Comparison of ENCODE assay signal across 35 mouse cellular contexts in genomic region chr1:84552005-84552404, GRCm38 (mm10).
"Had no signal": no experiment of that assay in that cellular context is flagged by ENCODE, and none has a peak within 500 bp of the region (broad histone marks: within the 10 kb centered on the region; RNA-seq: fewer than 3 reads in every experiment).

No protein-coding gene starts in this region.

- H3K9ac ChIP-seq: heart, embryonic 12.5 days; heart, embryonic 13.5 days; heart, embryonic 15.5 days; hindbrain, embryonic 12.5 days; hindbrain, embryonic 13.5 days; hindbrain, embryonic 14.5 days; hindbrain, embryonic 15.5 days; intestine, embryonic 15.5 days; kidney, embryonic 15.5 days had no signal

- H3K4me2 ChIP-seq: heart, embryonic 11.5 days; heart, embryonic 12.5 days; heart, embryonic 13.5 days; heart, embryonic 15.5 days; hindbrain, embryonic 12.5 days; hindbrain, embryonic 13.5 days; hindbrain, embryonic 14.5 days; hindbrain, embryonic 15.5 days; intestine, embryonic 15.5 days; kidney, embryonic 15.5 days had no signal

- ATAC-seq: hindbrain, embryonic 16.5 days; hindbrain, postnatal 0 days; inflammation-experienced regulatory T-cells, adult 6 months; intestine, embryonic 15.5 days; intestine, embryonic 16.5 days; intestine, postnatal 0 days had no signal

- H3K4me3 ChIP-seq: heart, embryonic 12.5 days; heart, embryonic 13.5 days; heart, embryonic 15.5 days; hindbrain, embryonic 10.5 days; hindbrain, embryonic 12.5 days; hindbrain, embryonic 13.5 days; hindbrain, embryonic 15.5 days; intestine, embryonic 15.5 days; kidney, embryonic 15.5 days; layer of hippocampus, adult 2 months; left cerebral cortex, adult 2 months had no signal

- H3K27me3 ChIP-seq: heart, embryonic 12.5 days; heart, embryonic 13.5 days; heart, embryonic 15.5 days; hindbrain, embryonic 12.5 days; hindbrain, embryonic 13.5 days; hindbrain, embryonic 15.5 days; intestine, embryonic 15.5 days; kidney, embryonic 15.5 days had no signal

- H3K9me3 ChIP-seq: heart, embryonic 12.5 days; heart, embryonic 13.5 days; heart, embryonic 15.5 days; hindbrain, embryonic 10.5 days; hindbrain, embryonic 12.5 days; hindbrain, embryonic 13.5 days; hindbrain, embryonic 15.5 days; intestine, embryonic 15.5 days; kidney, embryonic 15.5 days had no signal

- H3K27ac ChIP-seq: heart, embryonic 13.5 days; heart, embryonic 15.5 days; hindbrain, embryonic 10.5 days; hindbrain, embryonic 12.5 days; hindbrain, embryonic 13.5 days; hindbrain, embryonic 14.5 days; hindbrain, embryonic 15.5 days; hindbrain, postnatal 0 days; intestine, embryonic 15.5 days; kidney, embryonic 15.5 days; kidney, postnatal 0 days; layer of hippocampus, adult 2 months; left cerebral cortex, adult 2 months had no signal

- H3K4me1 ChIP-seq: hindbrain, embryonic 10.5 days; hindbrain, embryonic 12.5 days; hindbrain, embryonic 15.5 days; intestine, embryonic 15.5 days; kidney, embryonic 15.5 days had no signal

- DNase-seq: heart, postnatal 10 days; heart, postnatal 14 days; heart, postnatal 36 days; heart, postnatal 4 days; kidney, adult 11 months; kidney, adult 18-20 months; kidney, adult 2 months; kidney, adult 8-10 months; kidney, adult 9 months; kidney, postnatal 10 days; kidney, postnatal 14 days; kidney, postnatal 25 days; kidney, postnatal 36 days; kidney, postnatal 4 days; layer of hippocampus, adult 9-11 months; layer of hippocampus, postnatal 36 days had no signal

- H3K36me3 ChIP-seq: heart, embryonic 12.5 days; heart, embryonic 13.5 days; heart, embryonic 15.5 days; hindbrain, embryonic 10.5 days; hindbrain, embryonic 12.5 days; hindbrain, embryonic 15.5 days; intestine, embryonic 15.5 days; kidney, embryonic 15.5 days had no signal
